Comparison of ENCODE assay signal across 8 mouse cellular contexts in the genomic region with DNA sequence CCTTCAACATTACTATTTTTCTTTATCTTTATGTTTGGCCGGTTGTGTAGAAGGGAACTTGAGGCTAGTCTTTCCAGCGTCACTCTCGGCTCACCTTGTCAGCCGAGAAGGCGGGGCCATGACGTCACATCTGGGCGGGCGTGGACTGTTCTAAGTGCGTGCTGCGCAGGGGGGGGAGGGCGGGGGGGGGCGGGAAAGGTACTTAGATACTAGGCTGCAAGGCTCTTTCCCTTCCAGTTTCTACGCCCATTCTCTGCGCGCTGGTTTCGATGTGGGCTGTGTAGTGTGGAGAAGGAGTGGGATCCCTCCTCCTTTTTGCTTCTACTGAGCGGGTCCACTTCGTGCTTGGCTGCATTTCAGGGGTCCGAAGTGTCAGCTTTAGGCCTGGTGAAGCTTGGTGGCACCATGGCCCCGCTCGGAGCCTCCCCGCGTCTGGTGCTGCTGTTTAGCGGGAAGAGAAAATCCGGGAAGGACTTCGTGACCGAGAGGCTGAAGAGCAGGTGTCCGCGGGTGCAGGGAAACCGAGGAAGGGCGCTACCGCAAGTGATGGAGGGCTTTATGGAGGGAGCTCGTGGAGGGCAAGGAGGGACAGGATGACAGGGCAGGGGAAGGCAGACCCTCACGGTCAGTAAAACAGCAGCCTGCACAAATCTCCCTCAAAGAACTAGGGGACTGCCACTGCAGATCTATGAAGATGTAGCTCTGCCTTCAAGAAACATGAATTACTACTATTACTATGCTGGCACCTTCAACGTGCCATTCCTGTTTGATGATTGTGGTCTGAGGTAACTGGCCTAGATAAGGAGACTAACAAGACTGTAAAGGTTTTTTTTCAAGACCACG. TPM values are rescaled to one million over a fixed set of nuclear protein-coding genes. Genes with fewer than 3 reads are reported as not detected.
DNase-seq lines count a peak whose midpoint lies in the region; ATAC-seq and TF ChIP-seq lines count a peak whose summit lies in the region.

No protein-coding gene starts in this region.

- H3K9me3 ChIP-seq in intestine, postnatal 0 days (ENCODE audit: control insufficient read depth) = no peaks in the 10 kb centered on the region
- no peaks in the 10 kb centered on the region for H3K9me3 ChIP-seq in midbrain, embryonic 10.5 days (replicated peaks)

- intact Hi-C loops in left cerebral cortex, postnatal 36 days (cut with DNase I) = loop anchor here (5.0 kb wide), 2 partner anchors 313 to 398 kb away; a partner anchor contains a TSS

- no peaks in the 10 kb centered on the region for H3K27me3 ChIP-seq in intestine, postnatal 0 days (replicated peaks; ENCODE audit: control insufficient read depth, insufficient read depth, low read length)
- H3K27me3 ChIP-seq in midbrain, embryonic 10.5 days (ENCODE audit: low read depth, poor library complexity, severe bottlenecking) = no peaks in the 10 kb centered on the region

- DNase-seq in adrenal gland, postnatal 10 days = peak; percentile 96
- DNase-seq in embryo, embryonic 9.5 days (ENCODE audit: extremely low spot score) = peak; percentile 91
- DNase-seq in left cerebral cortex, postnatal 36 days (ENCODE audit: low spot score in 2 of 2) = peak; percentile 86 to 87
- peak; percentile 90 for DNase-seq in midbrain, embryonic 10.5 days (ENCODE audit: low spot score)
- DNase-seq in right cerebral cortex, postnatal 36 days (ENCODE audit: low spot score in 2 of 2) = peak; percentile 83 to 86
- DNase-seq in urinary bladder, postnatal 4 days (ENCODE audit: low spot score in 2 of 2) = peak; percentile 83 to 95

- under 1% methylated on average over 36 of the region's 36 CpGs for WGBS in intestine, postnatal 0 days
- 2% methylated on average over 35 of the region's 36 CpGs for WGBS in midbrain, embryonic 10.5 days

- ATAC-seq in granulocyte monocyte progenitor cell, adult 5-6 weeks (replicated peaks; ENCODE audit: poor library complexity, severe bottlenecking) = peak; percentile 62
- ATAC-seq in intestine, postnatal 0 days = peak; percentile 87

- peak overlapping the region; percentile 63 for H3K9ac ChIP-seq in intestine, postnatal 0 days (ENCODE audit: low read depth, low read length)

- H3K4me1 ChIP-seq in intestine, postnatal 0 days (replicated peaks; ENCODE audit: control insufficient read depth, insufficient read depth, low read length) = peaks cover 4% of the 10 kb centered on the region; the same call in 1 of the 2 replicates
- H3K4me1 ChIP-seq in midbrain, embryonic 10.5 days = peaks cover 40% of the 10 kb centered on the region

- H3K4me2 ChIP-seq in intestine, postnatal 0 days (replicated peaks; ENCODE audit: low read depth) = peak overlapping the region; percentile 81

- TF ChIP-seq CTCF in intestine, postnatal 0 days (IDR thresholded peaks at IDR 0.05; ENCODE audit: low read depth) = no peak

- H3K36me3 ChIP-seq in intestine, postnatal 0 days (ENCODE audit: control insufficient read depth, insufficient read depth) = no peaks in the 10 kb centered on the region
- H3K36me3 ChIP-seq in midbrain, embryonic 10.5 days = peaks cover 13% of the 10 kb centered on the region

- H3K4me3 ChIP-seq in intestine, postnatal 0 days (ENCODE audit: low read depth, low read length) = peak overlapping the region; percentile 54
- peak overlapping the region; percentile 79 for H3K4me3 ChIP-seq in midbrain, embryonic 10.5 days

- H3K27ac ChIP-seq in intestine, postnatal 0 days (ENCODE audit: low read depth, low read length) = peak overlapping the region; percentile 74
- peak overlapping the region; percentile 92 for H3K27ac ChIP-seq in midbrain, embryonic 10.5 days (replicated peaks)

RNA-seq across cellular contexts. Expression of a gene that starts 4.8 kb away (rescaled TPM):
- 10 to 100 TPM; 15.3 to 17.1 TPM for total RNA-seq in adrenal gland, postnatal 10 days (2021)
- total RNA-seq in granulocyte monocyte progenitor cell, adult 5-6 weeks (2014; fragmentation: Nextera tagmentation) = 13.3 and 20.7 TPM in 2 replicates
- total RNA-seq in granulocyte monocyte progenitor cell, adult 5-6 weeks (2017) = 9.5 and 22.8 TPM in 2 replicates
- polyA plus RNA-seq in intestine, postnatal 0 days (2015; fragmentation: Nextera tagmentation; extraction: Ambion mirVana) = 27.7 and 28.4 TPM in 2 replicates
- 10 to 100 TPM; 32.9 to 33.1 TPM for total RNA-seq in left cerebral cortex, postnatal 36 days (2021)
- polyA plus RNA-seq in midbrain, embryonic 10.5 days (2016; fragmentation: Nextera tagmentation; extraction: Ambion mirVana) = 79.0 and 79.2 TPM in 2 replicates

RNA-seq across cellular contexts. Expression of a gene that starts 22.7 kb away (rescaled TPM):
- total RNA-seq in adrenal gland, postnatal 10 days (2021) = 10 to 100 TPM; 46.0 to 62.1 TPM
- 9.7 TPM in 2 replicates for total RNA-seq in granulocyte monocyte progenitor cell, adult 5-6 weeks (2014; fragmentation: Nextera tagmentation)
- 7.8 and 12.2 TPM in 2 replicates for total RNA-seq in granulocyte monocyte progenitor cell, adult 5-6 weeks (2017)
- 52.2 and 55.8 TPM in 2 replicates for polyA plus RNA-seq in intestine, postnatal 0 days (2015; fragmentation: Nextera tagmentation; extraction: Ambion mirVana)
- total RNA-seq in left cerebral cortex, postnatal 36 days (2021) = 10 to 100 TPM; 35.2 to 40.6 TPM
- 18.6 and 19.9 TPM in 2 replicates for polyA plus RNA-seq in midbrain, embryonic 10.5 days (2016; fragmentation: Nextera tagmentation; extraction: Ambion mirVana)

RNA-seq across cellular contexts. Expression of a gene that starts 29.2 kb away (rescaled TPM):
- 10 to 100 TPM; 34.2 to 36.9 TPM for total RNA-seq in adrenal gland, postnatal 10 days (2021)
- 18.9 and 35.2 TPM in 2 replicates for total RNA-seq in granulocyte monocyte progenitor cell, adult 5-6 weeks (2014; fragmentation: Nextera tagmentation)
- total RNA-seq in granulocyte monocyte progenitor cell, adult 5-6 weeks (2017) = 8.8 and 8.9 TPM in 2 replicates
- 17.1 and 17.5 TPM in 2 replicates for polyA plus RNA-seq in intestine, postnatal 0 days (2015; fragmentation: Nextera tagmentation; extraction: Ambion mirVana)
- 10 to 100 TPM; 53.7 to 61.4 TPM for total RNA-seq in left cerebral cortex, postnatal 36 days (2021)
- polyA plus RNA-seq in midbrain, embryonic 10.5 days (2016; fragmentation: Nextera tagmentation; extraction: Ambion mirVana) = 41.9 and 43.3 TPM in 2 replicates

RNA-seq across cellular contexts. Expression of a gene that starts 40.9 kb away (rescaled TPM):
- total RNA-seq in adrenal gland, postnatal 10 days (2021) = 100 to 1,000 TPM in 1 of 2 experiments, 10 to 100 TPM in 1; 94.4 to 108 TPM
- 51.2 and 75.8 TPM in 2 replicates for total RNA-seq in granulocyte monocyte progenitor cell, adult 5-6 weeks (2014; fragmentation: Nextera tagmentation)
- total RNA-seq in granulocyte monocyte progenitor cell, adult 5-6 weeks (2017) = 37.7 and 49.1 TPM in 2 replicates
- 43.4 and 48.6 TPM in 2 replicates for polyA plus RNA-seq in intestine, postnatal 0 days (2015; fragmentation: Nextera tagmentation; extraction: Ambion mirVana)
- 10 to 100 TPM; 10.6 to 16.0 TPM for total RNA-seq in left cerebral cortex, postnatal 36 days (2021)
- 51.8 TPM in 2 replicates for polyA plus RNA-seq in midbrain, embryonic 10.5 days (2016; fragmentation: Nextera tagmentation; extraction: Ambion mirVana)

RNA-seq across cellular contexts. Expression of a gene that starts 41.0 kb away (rescaled TPM):
- total RNA-seq in adrenal gland, postnatal 10 days (2021) = 10 to 100 TPM; 39.8 to 43.2 TPM
- 178 and 260 TPM in 2 replicates for total RNA-seq in granulocyte monocyte progenitor cell, adult 5-6 weeks (2014; fragmentation: Nextera tagmentation)
- 194 and 212 TPM in 2 replicates for total RNA-seq in granulocyte monocyte progenitor cell, adult 5-6 weeks (2017)
- polyA plus RNA-seq in intestine, postnatal 0 days (2015; fragmentation: Nextera tagmentation; extraction: Ambion mirVana) = 106 and 118 TPM in 2 replicates
- total RNA-seq in left cerebral cortex, postnatal 36 days (2021) = 1 to 10 TPM; 2.1 to 2.3 TPM
- 540 and 645 TPM in 2 replicates for polyA plus RNA-seq in midbrain, embryonic 10.5 days (2016; fragmentation: Nextera tagmentation; extraction: Ambion mirVana)

Comparison
In these comparisons a context has a peak if more than half of its experiments do, and no peak if none do; other contexts are left out.
1. Peak in every context shown above with its lines: DNase-seq, ATAC-seq, H3K4me3 ChIP-seq and H3K27ac ChIP-seq.